Mouse (Mus musculus) forelimb bud, embryonic 11.5 days (tissue): ENCODE measurements around the gene Psmb7.

Experiments used
- DNase-seq: peaks from one replicate; pipeline ENCODE4 v3.0.0-alpha.2; 2012; ENCODE audit warnings: low read depth, low spot score

Gene Psmb7

DNA sequence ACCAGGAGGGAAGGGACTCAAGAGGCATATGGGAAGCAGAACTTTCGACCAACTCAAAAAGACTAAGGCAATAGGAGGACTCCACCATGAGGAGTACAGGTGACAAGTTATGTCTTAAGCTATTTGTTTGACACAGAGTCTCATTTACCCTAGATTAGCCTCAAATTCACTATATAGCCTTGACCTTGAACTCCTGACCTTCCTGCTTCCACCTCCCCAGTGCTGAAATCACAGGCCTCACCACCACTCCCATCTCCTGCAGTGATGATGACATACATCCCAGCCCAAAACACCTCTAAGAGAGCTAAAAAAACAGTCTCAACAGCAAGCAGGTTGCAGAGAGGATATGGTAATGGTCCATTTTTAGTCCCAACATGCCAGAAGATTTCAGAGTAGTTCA is 2.1 kb downstream of the Psmb7 start:
- DNase-seq: no peak

DNA sequence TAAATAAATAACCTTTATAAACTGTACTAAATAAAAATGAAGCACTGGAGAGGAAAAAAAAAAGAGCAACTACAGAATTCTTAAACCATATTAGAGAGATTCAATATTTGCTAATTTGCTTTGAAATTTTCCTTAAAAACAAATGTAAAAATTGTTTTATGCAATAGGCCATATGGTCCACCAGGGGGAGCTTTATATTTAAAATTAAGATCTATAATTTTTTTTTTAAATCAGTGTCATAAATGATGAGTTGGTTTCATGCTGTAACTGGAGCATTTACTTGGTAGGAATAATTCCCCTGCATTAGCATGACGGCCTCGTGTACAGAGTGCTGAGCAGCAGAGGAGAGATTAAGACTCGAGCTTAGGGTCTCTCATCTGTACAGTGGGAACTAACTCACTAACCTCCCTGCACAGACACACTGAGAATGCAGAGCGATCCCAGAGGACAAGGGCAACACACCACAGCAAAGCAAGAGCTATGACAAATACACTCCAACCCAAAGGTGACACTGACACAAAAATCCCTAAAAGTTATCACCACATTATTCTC is 6.1 kb downstream of the Psmb7 start:
- no peak for DNase-seq

GRCm38 (mm10) chr2:38630574-38630973 is 13.3 kb downstream of the Psmb7 start:
- DNase-seq: no peak

DNA sequence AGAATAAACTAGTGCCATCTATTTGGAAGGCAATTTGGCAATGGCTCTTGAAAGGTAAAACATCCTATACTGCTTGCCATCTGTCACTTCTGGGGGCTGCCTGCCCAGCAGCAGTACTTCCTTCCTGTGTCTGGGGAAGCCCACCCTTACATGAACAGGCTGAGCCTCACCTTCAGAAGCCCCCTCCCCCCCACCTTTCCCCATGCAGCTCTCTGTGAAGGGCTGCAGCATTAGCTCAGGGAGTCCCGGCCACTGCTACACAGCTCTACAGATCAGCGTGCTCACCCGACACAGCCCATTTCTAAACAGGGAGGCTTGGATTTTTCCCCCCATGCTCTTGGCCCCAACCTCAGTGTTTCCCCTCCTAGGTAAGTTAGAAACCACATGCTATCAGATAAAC is 14.4 kb downstream of the Psmb7 start:
- no peak for DNase-seq

- no peak for DNase-seq
Measured at GRCm38 (mm10) chr2:38628801-38629200, 15.1 kb downstream of the Psmb7 start.

GRCm38 (mm10) chr2:38623821-38624590 is 19.9 kb downstream of the Psmb7 start:
- DNase-seq: no peak

DNA sequence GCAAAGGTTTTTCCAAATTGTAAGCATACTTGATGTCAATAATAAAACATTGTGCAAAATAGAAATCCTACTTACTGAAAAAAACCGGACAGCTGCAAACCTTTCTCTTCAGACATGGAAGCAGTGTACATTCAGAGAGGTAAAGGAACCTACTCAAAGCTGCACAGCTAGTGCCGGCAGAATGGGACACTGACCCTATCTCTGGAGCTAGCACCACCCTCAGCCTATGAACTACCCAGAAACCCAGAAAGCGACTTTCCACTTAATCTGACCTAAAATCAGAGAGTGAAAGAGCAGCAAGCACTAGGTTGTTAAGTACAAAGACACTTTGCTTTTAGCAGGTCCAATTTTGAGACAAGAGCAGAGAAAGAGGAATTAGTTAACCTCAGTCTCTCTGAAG is 20.5 kb downstream of the Psmb7 start:
- DNase-seq: no peak

DNA sequence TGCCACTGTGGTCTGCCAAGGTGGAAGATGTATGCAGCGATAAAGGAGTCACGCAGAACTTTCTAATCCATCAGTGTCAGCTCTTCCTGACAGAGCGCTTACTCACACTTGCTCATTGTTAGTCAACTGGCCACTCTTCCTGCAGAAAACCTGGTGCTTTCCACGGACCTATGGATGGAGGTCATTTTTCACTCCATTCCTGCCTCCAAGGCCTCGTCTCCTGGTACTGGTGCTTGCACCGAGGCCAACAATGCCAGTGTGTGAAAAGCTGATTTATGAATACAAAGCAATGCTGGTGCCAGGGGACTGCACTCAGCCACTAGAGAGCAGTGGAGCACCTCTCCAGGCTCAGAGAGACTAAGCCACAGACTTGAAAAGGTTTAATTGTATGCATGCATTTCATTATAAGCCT is 22.3 kb downstream of the Psmb7 start:
- DNase-seq: no peak

DNA sequence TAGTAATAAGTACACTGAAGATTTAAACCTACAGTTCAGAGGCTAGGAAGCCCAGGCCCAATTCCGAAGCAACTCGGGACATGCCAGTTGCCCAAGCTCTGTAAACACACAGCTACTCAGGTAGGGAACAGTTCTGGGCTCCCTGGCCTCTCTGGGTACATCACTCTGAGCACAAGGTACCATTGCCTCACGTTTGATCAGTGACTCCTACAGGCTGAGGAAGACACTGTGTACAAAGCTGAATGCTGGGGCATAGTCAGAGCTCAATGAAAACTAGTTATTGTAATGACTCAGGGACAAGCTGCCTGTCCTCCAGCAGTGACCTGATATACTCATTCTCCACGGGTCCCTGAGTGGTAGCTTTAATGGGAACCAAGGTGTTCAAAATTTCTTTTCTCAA is 22.8 kb downstream of the Psmb7 start:
- DNase-seq: no peak

GRCm38 (mm10) chr2:38619777-38620176 is 24.1 kb downstream of the Psmb7 start:
- no peak for DNase-seq

GRCm38 (mm10) chr2:38616956-38617872 is 26.7 kb downstream of the Psmb7 start:
- DNase-seq: no peak

GRCm38 (mm10) chr2:38616072-38616471 is 27.8 kb downstream of the Psmb7 start:
- no peak for DNase-seq

DNA sequence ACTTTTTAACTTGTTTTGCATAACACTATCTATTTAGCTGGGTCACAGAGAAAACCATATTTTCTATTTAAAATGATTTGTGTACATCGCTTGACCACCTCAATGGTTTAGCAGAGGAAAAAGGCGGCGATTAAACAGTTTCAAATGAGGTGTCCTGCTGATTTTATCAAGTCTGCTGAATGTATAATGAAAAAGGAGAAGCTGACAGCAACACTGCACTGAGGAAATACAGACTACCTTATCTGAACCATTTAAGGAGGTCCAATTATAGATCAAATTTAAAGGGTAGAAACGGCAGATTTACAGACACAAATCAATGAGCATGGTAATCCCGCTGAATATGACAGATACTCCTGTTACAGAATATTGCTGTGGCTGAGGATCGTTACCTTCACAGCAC is 29.4 kb downstream of the Psmb7 start:
- no peak for DNase-seq

- no peak for DNase-seq
Measured at GRCm38 (mm10) chr2:38613576-38613975, 30.3 kb downstream of the Psmb7 start.

- DNase-seq: no peak
Measured at GRCm38 (mm10) chr2:38612596-38612995, 31.3 kb downstream of the Psmb7 start.

GRCm38 (mm10) chr2:38610161-38610560 is 33.7 kb downstream of the Psmb7 start:
- no peak for DNase-seq

DNA sequence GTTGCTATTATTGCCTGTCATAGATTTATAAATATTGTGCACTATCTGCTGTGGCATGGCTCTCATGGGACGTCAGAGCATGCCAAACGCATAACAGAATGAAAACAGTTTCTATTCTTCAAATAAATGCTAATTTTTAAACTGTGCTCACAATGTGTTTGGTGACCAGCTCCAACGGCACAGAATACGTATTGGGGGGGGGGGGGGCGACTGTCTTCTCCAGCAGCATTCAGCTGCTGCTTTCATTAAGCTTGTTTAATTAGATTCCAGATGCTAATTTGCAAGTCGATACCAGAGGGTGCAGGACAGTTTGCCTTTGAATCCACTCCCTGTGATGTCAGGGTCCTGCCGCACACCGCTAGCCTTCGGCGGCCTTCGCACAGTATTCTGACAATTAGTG is 34.6 kb downstream of the Psmb7 start:
- DNase-seq: no peak

DNA sequence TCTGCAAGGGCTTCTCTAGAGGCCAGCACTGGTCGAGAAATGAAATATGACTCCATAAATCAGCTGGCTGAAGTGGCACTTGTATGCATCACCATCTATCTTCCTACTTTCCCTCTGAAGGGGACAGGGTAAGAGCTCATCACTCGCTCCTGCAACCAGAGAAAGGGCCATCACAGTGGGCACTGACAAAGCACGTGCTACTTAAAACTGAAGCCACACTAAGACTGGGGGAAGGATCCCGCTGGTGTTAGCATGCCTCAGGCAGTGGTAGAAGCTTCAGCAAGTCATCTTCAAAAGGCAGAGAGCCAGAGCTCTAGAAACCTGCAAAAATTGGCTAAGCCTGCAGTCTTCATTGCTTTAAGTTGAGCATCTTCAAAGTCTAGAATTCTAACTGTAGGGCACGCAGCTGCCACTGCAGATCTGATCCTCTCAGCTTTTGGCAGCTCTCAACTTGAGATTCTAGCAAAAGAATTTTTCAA is 35.0 kb downstream of the Psmb7 start:
- no peak for DNase-seq

GRCm38 (mm10) chr2:38607716-38608115 is 36.2 kb downstream of the Psmb7 start:
- no peak for DNase-seq

DNA sequence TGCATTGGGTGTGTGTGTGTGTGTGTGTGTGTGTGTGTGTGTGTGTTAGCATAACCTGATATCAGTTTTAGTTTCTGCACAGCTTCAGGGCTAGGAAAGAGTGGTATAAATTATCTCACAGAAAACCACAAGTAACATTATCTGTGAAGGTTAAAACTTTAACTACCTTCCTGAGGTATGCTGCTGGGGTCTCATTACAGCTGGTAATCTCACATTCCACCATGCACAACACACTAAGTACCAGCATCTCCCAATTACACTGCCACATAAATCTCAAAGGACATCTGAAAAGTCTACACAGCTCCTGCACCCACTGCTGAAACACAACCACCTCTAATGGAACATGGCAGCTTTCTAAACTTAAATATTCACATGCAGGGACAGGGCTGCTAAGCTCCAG is 43.0 kb downstream of the Psmb7 start:
- DNase-seq: no peak

DNA sequence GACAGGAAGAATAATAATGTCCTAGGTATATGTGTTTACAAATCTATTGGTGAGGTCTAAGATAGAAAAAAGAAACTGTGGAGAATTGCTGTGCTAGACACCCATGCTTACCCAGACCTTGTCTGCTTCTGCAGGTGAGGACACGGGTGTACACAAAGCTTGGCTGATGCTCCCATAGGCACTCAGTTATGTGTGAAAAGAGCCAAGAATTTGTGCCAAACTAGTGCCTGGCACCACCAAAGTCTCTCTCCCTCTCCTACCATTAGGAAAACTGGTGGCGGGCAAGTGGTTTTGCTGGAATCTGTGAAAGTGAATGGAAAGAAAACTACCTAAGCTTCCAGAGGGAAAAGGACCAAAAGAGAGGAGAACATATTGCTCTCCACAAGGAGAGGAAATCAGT is 45.5 kb downstream of the Psmb7 start:
- no peak for DNase-seq

DNA sequence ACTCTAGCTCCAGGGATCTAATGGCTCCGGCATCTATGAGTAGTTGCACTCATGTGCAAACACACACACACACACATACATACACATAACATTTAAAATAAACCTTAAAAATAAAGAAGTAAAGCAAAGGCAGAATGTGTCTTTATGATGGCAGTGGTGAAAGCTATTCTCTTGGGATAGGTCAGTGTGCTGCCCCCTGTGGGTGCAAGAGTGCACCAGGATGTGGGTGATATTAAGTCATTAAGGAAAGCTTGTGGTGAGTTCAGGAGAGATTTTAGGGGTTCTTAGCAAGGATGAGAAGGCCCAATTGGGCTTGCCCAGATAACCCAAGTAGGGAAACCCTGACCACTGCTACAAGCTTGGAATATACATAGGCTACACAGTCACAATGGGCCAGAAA is 46.0 kb downstream of the Psmb7 start:
- DNase-seq: no peak
